Mouse (Mus musculus): ENCODE data around the gene Hoxa6. TPM values are rescaled to one million over a fixed set of nuclear protein-coding genes. Genes with fewer than 3 reads are reported as not detected.

Hoxa6 gene
- polyA plus RNA-seq, 1 experiment, result 1.7 TPM

- DNase-seq, result no peak
- Histone ChIP-seq H3K4me3 (replicated peaks; ENCODE audit: extremely low read depth, low read depth, low read length) (peak overlapping the region; percentile 44), H3K4me1 (ENCODE audit: control insufficient read depth, insufficient read depth, low read length) (peaks cover 4% of the 10 kb centered on the region; the same call in 1 of the 2 replicates)
- no peak for TF ChIP-seq CTCF (IDR thresholded peaks at IDR 0.05; ENCODE audit: insufficient read depth, low read length)
- no peak for TF ChIP-seq POLR2A (IDR thresholded peaks at IDR 0.05; ENCODE audit: borderline replicate concordance, extremely low read depth, low read depth, low read length)
- WGBS, result 11% methylated on average over 30 of the region's 35 CpGs
Measured at GRCm38 (mm10) chr6:52175864-52176263, 32.7 kb downstream of the Hoxa6 start.

GRCm38 (mm10) chr6:52174968-52175751, 33.4 kb downstream of the Hoxa6 start:
- TF ChIP-seq CTCF (IDR thresholded peaks at IDR 0.05; ENCODE audit: insufficient read depth, low read length) (no peak), POLR2A (IDR thresholded peaks at IDR 0.05; ENCODE audit: borderline replicate concordance, extremely low read depth, low read depth, low read length) (no peak)
- DNase-seq, result no peak
- peak overlapping the region; percentile 44 for H3K4me3 ChIP-seq (replicated peaks; ENCODE audit: extremely low read depth, low read depth, low read length)
- peaks cover 4% of the 10 kb centered on the region; the same call in 1 of the 2 replicates for H3K4me1 ChIP-seq (ENCODE audit: control insufficient read depth, insufficient read depth, low read length)
- WGBS, result 5% methylated on average over 41 of the region's 41 CpGs

GRCm38 (mm10) chr6:52173648-52174047, 34.9 kb downstream of the Hoxa6 start:
- DNase-seq, result no peak
- TF ChIP-seq POLR2A (IDR thresholded peaks at IDR 0.05; ENCODE audit: borderline replicate concordance, extremely low read depth, low read depth, low read length), result no peak
- TF ChIP-seq CTCF (IDR thresholded peaks at IDR 0.05; ENCODE audit: insufficient read depth, low read length), result no peak
- H3K4me1 ChIP-seq (ENCODE audit: control insufficient read depth, insufficient read depth, low read length), result peaks cover 9% of the 10 kb centered on the region
- H3K4me3 ChIP-seq (replicated peaks; ENCODE audit: extremely low read depth, low read depth, low read length), result no peak overlapping the region
- 22% methylated on average over 4 of the region's 4 CpGs for WGBS

- TF ChIP-seq CTCF (IDR thresholded peaks at IDR 0.05; ENCODE audit: insufficient read depth, low read length) (no peak), POLR2A (IDR thresholded peaks at IDR 0.05; ENCODE audit: borderline replicate concordance, extremely low read depth, low read depth, low read length) (peak; percentile 71; the same call in 1 of the 2 replicates)
- H3K4me3 ChIP-seq (replicated peaks; ENCODE audit: extremely low read depth, low read depth, low read length), result peak overlapping the region; percentile 65
- peaks cover 9% of the 10 kb centered on the region for H3K4me1 ChIP-seq (ENCODE audit: control insufficient read depth, insufficient read depth, low read length)
- WGBS, result 11% methylated on average over 35 of the region's 35 CpGs
- peak; percentile 79 for DNase-seq
Measured at GRCm38 (mm10) chr6:52172501-52172900, 36.0 kb downstream of the Hoxa6 start.

- H3K4me1 ChIP-seq (ENCODE audit: control insufficient read depth, insufficient read depth, low read length), result peaks cover 9% of the 10 kb centered on the region
- DNase-seq, result no peak
- TF ChIP-seq CTCF (IDR thresholded peaks at IDR 0.05; ENCODE audit: insufficient read depth, low read length), result no peak
- TF ChIP-seq POLR2A (IDR thresholded peaks at IDR 0.05; ENCODE audit: borderline replicate concordance, extremely low read depth, low read depth, low read length), result no peak
- H3K4me3 ChIP-seq (replicated peaks; ENCODE audit: extremely low read depth, low read depth, low read length), result no peak overlapping the region
- 47% methylated on average over 7 of the region's 7 CpGs for WGBS
Measured at GRCm38 (mm10) chr6:52171938-52172337, 36.6 kb downstream of the Hoxa6 start.

GRCm38 (mm10) chr6:52171331-52171730, 37.2 kb downstream of the Hoxa6 start:
- no peak for TF ChIP-seq POLR2A (IDR thresholded peaks at IDR 0.05; ENCODE audit: borderline replicate concordance, extremely low read depth, low read depth, low read length)
- no peak for TF ChIP-seq CTCF (IDR thresholded peaks at IDR 0.05; ENCODE audit: insufficient read depth, low read length)
- DNase-seq, result no peak
- 27% methylated on average over 4 of the region's 4 CpGs for WGBS
- Histone ChIP-seq H3K4me1 (ENCODE audit: control insufficient read depth, insufficient read depth, low read length) (peaks cover 7% of the 10 kb centered on the region), H3K4me3 (replicated peaks; ENCODE audit: extremely low read depth, low read depth, low read length) (no peak overlapping the region)

GRCm38 (mm10) chr6:52170898-52171223, 37.7 kb downstream of the Hoxa6 start:
- Histone ChIP-seq H3K4me1 (ENCODE audit: control insufficient read depth, insufficient read depth, low read length) (peaks cover 10% of the 10 kb centered on the region), H3K4me3 (replicated peaks; ENCODE audit: extremely low read depth, low read depth, low read length) (no peak overlapping the region)
- DNase-seq, result no peak
- 25% methylated on average over 5 of the region's 5 CpGs for WGBS
- TF ChIP-seq CTCF (IDR thresholded peaks at IDR 0.05; ENCODE audit: insufficient read depth, low read length), result no peak
- no peak for TF ChIP-seq POLR2A (IDR thresholded peaks at IDR 0.05; ENCODE audit: borderline replicate concordance, extremely low read depth, low read depth, low read length)

- peak; percentile 51 for DNase-seq
- peaks cover 10% of the 10 kb centered on the region for H3K4me1 ChIP-seq (ENCODE audit: control insufficient read depth, insufficient read depth, low read length)
- TF ChIP-seq POLR2A (IDR thresholded peaks at IDR 0.05; ENCODE audit: borderline replicate concordance, extremely low read depth, low read depth, low read length) (peak; percentile 79; the same call in 1 of the 2 replicates), CTCF (IDR thresholded peaks at IDR 0.05; ENCODE audit: insufficient read depth, low read length) (no peak)
- WGBS, result 23% methylated on average over 40 of the region's 40 CpGs
- H3K4me3 ChIP-seq (replicated peaks; ENCODE audit: extremely low read depth, low read depth, low read length), result peak overlapping the region; percentile 46
Measured at GRCm38 (mm10) chr6:52170166-52170897, 38.2 kb downstream of the Hoxa6 start.

- TF ChIP-seq CTCF (IDR thresholded peaks at IDR 0.05; ENCODE audit: insufficient read depth, low read length) (no peak), POLR2A (IDR thresholded peaks at IDR 0.05; ENCODE audit: borderline replicate concordance, extremely low read depth, low read depth, low read length) (no peak)
- Histone ChIP-seq H3K4me3 (replicated peaks; ENCODE audit: extremely low read depth, low read depth, low read length) (peak overlapping the region; percentile 3), H3K4me1 (ENCODE audit: control insufficient read depth, insufficient read depth, low read length) (peaks cover 10% of the 10 kb centered on the region)
- no peak for DNase-seq
- WGBS, result 33% methylated on average over 16 of the region's 16 CpGs
Measured at GRCm38 (mm10) chr6:52169499-52170165, 38.9 kb downstream of the Hoxa6 start.

Measured in lung, adult 2 months (tissue).